9 mouse cellular contexts compared by ENCODE assay signal in the genomic region with DNA sequence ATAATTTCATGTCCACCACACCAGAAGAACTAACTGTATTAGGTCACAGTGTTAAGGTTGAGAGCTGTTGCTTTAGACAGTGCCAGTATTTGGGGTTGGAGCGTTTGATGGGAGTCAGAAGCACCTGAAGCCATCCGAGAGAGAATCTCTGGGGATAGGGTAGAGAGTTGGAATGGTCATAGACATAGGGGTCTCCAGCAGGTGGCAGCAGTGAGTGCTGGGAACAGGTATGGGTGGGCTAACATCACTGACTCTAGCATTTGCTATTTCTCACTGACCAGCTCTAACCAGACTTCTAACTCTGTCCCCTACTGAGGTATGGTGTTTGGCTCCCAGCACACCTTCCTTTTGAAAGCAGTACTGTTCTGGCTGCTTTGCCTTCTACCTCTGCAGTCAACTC.
A peak's percentile ranks its signal among the peaks of the same experiment; 100 is the strongest.
DNase-seq lines count a peak whose midpoint lies in the region; TF ChIP-seq lines count a peak whose summit lies in the region.
"Had no signal": no experiment of that assay in that cellular context is flagged by ENCODE, and none has a peak within 500 bp of the region (broad histone marks: within the 10 kb centered on the region; RNA-seq: fewer than 3 reads in every experiment).

No protein-coding gene starts in this region.

- 65% methylated on average over 2 of the region's 2 CpGs for WGBS in kidney, adult 2 months
- whole genome bisulfite sequencing in spleen, adult 2 months: 71% methylated on average over 2 of the region's 2 CpGs
- 46% methylated on average over 2 of the region's 2 CpGs for WGBS in heart, embryonic 10.5 days

- no peaks in the 10 kb centered on the region for H3K9me3 ChIP-seq in heart, embryonic 10.5 days
- H3K9me3 ChIP-seq: neural tube, embryonic 12.5 days had no signal

- TF ChIP-seq POLR2A in kidney, adult 2 months (IDR thresholded peaks at IDR 0.05; ENCODE audit: low read depth, low read length): no peak
- no peak for TF ChIP-seq POLR2A in spleen, adult 2 months (IDR thresholded peaks at IDR 0.05; ENCODE audit: low read depth, low read length)

- peak; percentile 47 for TF ChIP-seq CTCF in kidney, adult 2 months (conservative IDR thresholded peaks at IDR 0.05; ENCODE audit: insufficient read depth, insufficient read length, low read depth, low read length)
- TF ChIP-seq CTCF in spleen, adult 2 months (IDR thresholded peaks at IDR 0.05; ENCODE audit: extremely low read depth, insufficient read depth, insufficient read length, insufficient replicate concordance): peak; percentile 57; the same call in 1 of the 2 replicates

- H3K4me1 ChIP-seq in kidney, adult 2 months (ENCODE audit: control insufficient read depth, insufficient read depth, low read length): no peaks in the 10 kb centered on the region
- H3K4me1 ChIP-seq in spleen, adult 2 months (ENCODE audit: control insufficient read depth, insufficient read depth, insufficient read length): peaks cover 24% of the 10 kb centered on the region
- peaks cover 14% of the 10 kb centered on the region; the same call in 1 of the 2 replicates for H3K4me1 ChIP-seq in heart, embryonic 10.5 days
- H3K4me1 ChIP-seq: neural tube, embryonic 12.5 days had no signal

- H3K36me3 ChIP-seq in kidney, adult 2 months (ENCODE audit: control insufficient read depth, insufficient read depth, low read length): no peaks in the 10 kb centered on the region
- H3K36me3 ChIP-seq in spleen, adult 2 months (ENCODE audit: control insufficient read depth, insufficient read depth, low read length): no peaks in the 10 kb centered on the region
- H3K36me3 ChIP-seq in heart, embryonic 10.5 days: no peaks in the 10 kb centered on the region
- H3K36me3 ChIP-seq: neural tube, embryonic 12.5 days had no signal

- no peak overlapping the region for H3K4me3 ChIP-seq in kidney, adult 2 months (ENCODE audit: insufficient read depth, low read depth, low read length)
- H3K4me3 ChIP-seq in spleen, adult 2 months (ENCODE audit: extremely low read depth, insufficient read depth, insufficient read length): no peak overlapping the region
- H3K4me3 ChIP-seq in heart, embryonic 10.5 days: no peak overlapping the region
- H3K4me3 ChIP-seq: neural tube, embryonic 12.5 days had no signal

- H3K27me3 ChIP-seq in kidney, adult 2 months (replicated peaks; ENCODE audit: control insufficient read depth, insufficient read depth, low read length): no peaks in the 10 kb centered on the region
- H3K27me3 ChIP-seq in spleen, adult 2 months (ENCODE audit: control insufficient read depth, insufficient read depth, low read length): no peaks in the 10 kb centered on the region
- H3K27me3 ChIP-seq in heart, embryonic 10.5 days (ENCODE audit: insufficient read depth, poor library complexity, severe bottlenecking): 0 out of 2 replicates have a peak, but pooled peaks cover 10% of the 10 kb centered on the region
- H3K27me3 ChIP-seq: neural tube, embryonic 12.5 days had no signal

- intact Hi-C loops in heart, postnatal 14 days (cut with DNase I): no loop called here
- intact Hi-C loops in left cerebral cortex, postnatal 25 days (cut with DNase I): no loop called here

- DNase-seq in heart, postnatal 14 days: peak; percentile 31 to 43
- DNase-seq in heart, adult 9 months (ENCODE audit: low spot score in 2 of 2): no peak
- DNase-seq in thymus, postnatal 14 days: peak; percentile 63
- no peak for DNase-seq in thymus, adult 18-20 months
- peak; percentile 13 for DNase-seq in kidney, adult 2 months
- peak in 1 of 2 experiments; percentile 65 for DNase-seq in spleen, adult 2 months (ENCODE audit: low read depth in 1 of 2, low spot score in 2 of 2)
- no peak for DNase-seq in left cerebral cortex, postnatal 25 days (ENCODE audit: low spot score in 2 of 2)
- DNase-seq in heart, embryonic 10.5 days (ENCODE audit: low spot score): no peak

- H3K27ac ChIP-seq in kidney, adult 2 months (ENCODE audit: insufficient read depth, low read depth, low read length): no peak overlapping the region
- no peak overlapping the region for H3K27ac ChIP-seq in spleen, adult 2 months (ENCODE audit: insufficient read depth, low read length)
- H3K27ac ChIP-seq in heart, embryonic 10.5 days: no peak overlapping the region
- H3K27ac ChIP-seq: neural tube, embryonic 12.5 days had no signal

Comparison
In these comparisons a context has a peak if more than half of its experiments do, and no peak if none do; other contexts are left out.
1. DNase-seq: peak in heart, postnatal 14 days (2 of 2), thymus, postnatal 14 days (single experiment) and kidney, adult 2 months (single experiment); none in heart, adult 9 months (0 of 2), thymus, adult 18-20 months (0 of 2), left cerebral cortex, postnatal 25 days (0 of 2) and heart, embryonic 10.5 days (single experiment).